Mouse (Mus musculus): ENCODE data around the gene Stxbp4.
A peak's percentile ranks its signal among the peaks of the same experiment; 100 is the strongest.

The Stxbp4 gene

DNA sequence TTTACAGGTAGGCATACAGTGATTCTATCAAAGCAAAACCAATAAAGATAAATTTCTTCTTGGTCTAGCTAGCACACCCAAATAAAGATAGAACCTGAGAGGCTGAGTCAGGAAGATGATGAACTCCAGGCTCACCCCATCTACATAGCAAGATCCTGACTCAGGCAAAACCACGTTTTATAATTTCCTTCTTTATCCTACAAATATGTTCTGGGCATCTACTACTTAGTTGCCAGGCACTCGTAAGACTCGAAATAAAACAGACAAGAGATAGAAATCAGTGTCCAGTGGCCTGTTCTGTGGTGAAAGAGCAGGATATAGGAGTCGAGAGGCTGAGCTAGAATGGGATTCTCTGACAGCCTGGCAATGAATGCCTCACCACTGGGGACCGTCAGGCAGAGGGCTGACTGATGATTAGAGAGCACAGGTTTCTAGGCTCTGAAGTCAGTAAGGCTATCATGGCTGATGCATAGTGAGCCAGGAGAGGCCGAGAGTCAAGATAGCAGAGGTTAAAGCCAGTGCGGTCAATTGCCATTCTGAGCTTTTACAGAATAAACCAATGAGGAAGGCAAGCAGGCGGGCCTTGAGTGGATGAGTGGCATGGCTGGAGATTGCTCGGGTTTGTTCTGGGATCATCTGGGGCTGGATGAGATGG is 12.5 kb upstream of the Stxbp4 start:
- DNase-seq (ENCODE audit: low spot score in 2 of 2), result no peak

DNA sequence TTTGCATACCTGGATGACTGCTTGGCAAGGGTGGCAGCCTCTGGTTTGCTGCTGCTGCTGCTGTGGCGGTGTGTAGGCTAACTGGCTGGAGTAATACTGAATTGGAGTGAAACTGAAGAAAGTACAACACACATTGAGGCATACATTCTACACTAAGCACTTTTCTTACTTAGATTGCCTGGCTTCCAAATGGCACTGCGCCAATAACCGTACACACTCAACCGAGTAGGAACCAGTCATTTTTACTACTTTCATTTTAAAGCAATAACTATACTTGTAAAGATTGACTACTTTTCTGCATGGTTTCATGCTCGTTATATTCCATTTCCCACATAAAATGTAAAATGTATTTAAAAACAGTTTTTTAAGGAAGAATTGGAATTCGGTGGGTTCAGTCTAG is 11.9 kb upstream of the Stxbp4 start:
- DNase-seq (ENCODE audit: low spot score in 2 of 2), result no peak

DNA sequence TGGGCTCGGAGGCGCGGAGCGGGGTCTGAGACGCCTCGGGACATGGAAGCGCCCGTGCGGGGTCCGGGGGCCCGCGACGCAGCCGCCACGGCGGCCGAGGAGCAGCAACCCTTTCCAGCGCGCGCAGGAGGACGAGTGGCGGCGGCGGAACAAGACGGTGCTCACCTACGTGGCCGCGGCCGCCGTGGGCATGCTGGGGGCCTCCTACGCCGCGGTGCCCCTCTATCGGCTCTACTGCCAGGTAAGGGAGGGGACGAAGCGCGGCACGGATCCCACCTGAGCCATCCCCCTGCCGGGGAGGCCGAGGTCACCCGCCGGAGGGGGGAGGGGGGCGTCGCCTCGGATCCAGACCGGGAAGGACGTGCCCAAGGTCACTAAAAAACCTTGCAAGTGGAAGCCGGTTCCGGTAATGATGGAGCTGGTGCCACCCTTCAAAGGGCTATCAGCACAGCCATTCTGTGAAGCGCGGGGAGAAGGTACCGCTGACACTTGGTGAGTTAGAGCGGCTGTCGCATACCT is 487 bp upstream of the Stxbp4 start:
- no peak for DNase-seq (ENCODE audit: low spot score in 2 of 2)

GRCm38 (mm10) chr11:90634661-90635060 is 3.2 kb downstream of the Stxbp4 start:
- DNase-seq (ENCODE audit: low spot score in 2 of 2), result no peak

DNA sequence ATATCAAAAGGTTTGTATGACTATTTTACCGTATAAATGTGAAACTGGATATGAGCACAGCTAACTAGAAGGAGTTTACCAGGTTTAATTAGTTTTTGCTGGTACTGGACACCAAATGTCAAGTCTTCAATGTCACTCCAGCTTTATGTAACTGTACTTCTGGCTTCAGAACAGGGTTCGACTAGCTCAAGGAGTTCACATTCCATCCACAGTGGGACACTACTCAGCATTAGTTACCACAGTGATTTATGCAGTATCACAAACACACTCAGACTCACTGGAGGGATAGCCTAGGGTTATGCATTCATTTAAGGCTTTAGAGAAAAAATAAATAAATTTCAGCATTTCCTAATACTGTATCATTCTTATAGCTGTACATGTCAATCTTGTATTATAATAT is 5.4 kb downstream of the Stxbp4 start:
- DNase-seq (ENCODE audit: low spot score in 2 of 2), result no peak

- no peak for DNase-seq (ENCODE audit: low spot score in 2 of 2)
These were observed 10.1 kb downstream of the Stxbp4 start for GRCm38 (mm10) chr11:90627751-90628150.

DNA sequence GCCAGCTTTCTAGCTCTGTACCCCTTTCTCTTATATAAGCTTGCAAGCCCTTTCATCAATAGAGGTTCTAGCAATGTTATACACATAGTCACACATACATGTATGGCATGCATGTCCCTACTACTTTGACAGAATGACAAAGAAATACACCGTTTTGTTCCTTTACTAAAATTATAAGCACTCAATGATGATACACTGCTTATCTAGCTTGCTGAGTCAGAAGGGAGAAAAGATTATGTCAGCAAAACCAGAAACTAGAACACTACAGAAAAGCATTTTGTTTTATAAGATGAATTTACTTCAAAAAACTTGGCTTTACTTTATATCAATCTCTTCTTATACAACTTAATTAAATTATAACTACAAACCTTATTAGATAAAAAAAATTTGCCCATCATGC is 12.7 kb downstream of the Stxbp4 start:
- no peak for DNase-seq (ENCODE audit: low spot score in 2 of 2)

- peak; percentile 30 to 56 for DNase-seq (ENCODE audit: low spot score in 2 of 2)
These were observed 14.4 kb downstream of the Stxbp4 start for GRCm38 (mm10) chr11:90623477-90623876.

DNA sequence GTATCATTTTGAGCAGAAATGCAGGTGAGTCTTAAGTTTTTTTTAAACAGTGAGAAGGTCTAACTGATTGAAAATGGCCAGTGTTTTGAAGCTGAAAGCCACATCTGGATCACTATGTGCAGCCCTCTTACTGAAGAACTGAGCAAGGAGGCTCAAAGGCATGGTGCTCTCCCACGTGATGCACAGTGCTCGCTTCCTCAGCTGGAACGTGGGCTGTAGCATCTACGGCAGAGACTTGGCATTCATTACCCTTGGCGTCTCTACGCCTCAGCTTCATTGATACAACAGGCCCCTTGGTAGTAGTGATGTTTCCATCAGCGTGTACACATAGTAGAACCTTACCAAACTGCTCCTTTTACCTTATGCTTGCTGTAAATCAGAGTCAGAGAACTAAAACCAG is 15.4 kb downstream of the Stxbp4 start:
- DNase-seq (ENCODE audit: low spot score in 2 of 2), result peak; percentile 7 to 23

GRCm38 (mm10) chr11:90622044-90622443 is 15.8 kb downstream of the Stxbp4 start:
- DNase-seq (ENCODE audit: low spot score in 2 of 2), result no peak

GRCm38 (mm10) chr11:90616431-90616830 is 21.5 kb downstream of the Stxbp4 start:
- no peak for DNase-seq (ENCODE audit: low spot score in 2 of 2)

- DNase-seq (ENCODE audit: low spot score in 2 of 2), result no peak
These were observed 23.1 kb downstream of the Stxbp4 start for GRCm38 (mm10) chr11:90614743-90615142.

- no peak for DNase-seq (ENCODE audit: low spot score in 2 of 2)
These were observed 25.8 kb downstream of the Stxbp4 start for GRCm38 (mm10) chr11:90612118-90612517.

DNA sequence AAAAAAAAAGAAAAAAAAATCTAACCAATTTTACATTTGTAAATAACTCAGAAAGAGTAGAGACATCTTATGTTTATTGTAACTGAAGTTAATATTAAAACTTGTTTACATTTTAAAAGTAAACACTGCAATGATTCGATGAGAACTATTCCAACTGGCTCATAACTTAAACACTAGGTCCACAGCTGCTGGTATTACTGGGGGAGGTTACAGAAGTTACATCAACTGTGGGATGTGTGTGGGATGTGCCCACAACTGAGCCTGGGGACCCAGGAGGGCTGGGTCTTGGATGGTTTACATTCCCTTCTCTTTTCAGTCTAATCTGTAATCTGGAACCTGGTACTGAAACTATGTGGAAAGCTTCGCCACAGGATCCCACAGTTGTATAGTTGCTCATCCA is 34.8 kb downstream of the Stxbp4 start:
- DNase-seq (ENCODE audit: low spot score in 2 of 2), result no peak

- no peak for DNase-seq (ENCODE audit: low spot score in 2 of 2)
These were observed 42.1 kb downstream of the Stxbp4 start for GRCm38 (mm10) chr11:90595826-90596225.

DNA sequence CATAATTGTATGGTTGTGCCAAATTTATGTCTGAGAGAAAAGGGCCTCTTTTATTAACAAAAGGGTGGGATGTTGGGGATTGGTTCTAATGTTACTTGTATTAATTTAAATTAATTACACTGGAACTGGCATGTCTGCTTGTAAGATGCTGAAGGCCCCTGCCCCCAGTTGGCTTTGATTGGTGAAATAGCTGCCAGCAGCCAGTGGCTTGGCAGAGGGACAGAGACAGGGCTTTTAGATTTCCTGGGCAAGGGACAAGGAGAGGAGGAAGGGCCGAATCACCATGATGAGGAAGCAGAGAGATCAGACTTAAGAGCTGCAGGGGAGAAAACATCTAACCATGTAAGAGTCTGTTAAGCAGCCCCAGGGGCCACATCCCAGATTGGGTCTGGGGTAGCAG is 46.9 kb downstream of the Stxbp4 start:
- peak in 1 of 2 experiments; percentile 20 for DNase-seq (ENCODE audit: low spot score in 2 of 2)

- no peak for DNase-seq (ENCODE audit: low spot score in 2 of 2)
These were observed 51.7 kb downstream of the Stxbp4 start for GRCm38 (mm10) chr11:90586203-90586602.

- no peak for DNase-seq (ENCODE audit: low spot score in 2 of 2)
These were observed 52.1 kb downstream of the Stxbp4 start for GRCm38 (mm10) chr11:90585754-90586153.

DNA sequence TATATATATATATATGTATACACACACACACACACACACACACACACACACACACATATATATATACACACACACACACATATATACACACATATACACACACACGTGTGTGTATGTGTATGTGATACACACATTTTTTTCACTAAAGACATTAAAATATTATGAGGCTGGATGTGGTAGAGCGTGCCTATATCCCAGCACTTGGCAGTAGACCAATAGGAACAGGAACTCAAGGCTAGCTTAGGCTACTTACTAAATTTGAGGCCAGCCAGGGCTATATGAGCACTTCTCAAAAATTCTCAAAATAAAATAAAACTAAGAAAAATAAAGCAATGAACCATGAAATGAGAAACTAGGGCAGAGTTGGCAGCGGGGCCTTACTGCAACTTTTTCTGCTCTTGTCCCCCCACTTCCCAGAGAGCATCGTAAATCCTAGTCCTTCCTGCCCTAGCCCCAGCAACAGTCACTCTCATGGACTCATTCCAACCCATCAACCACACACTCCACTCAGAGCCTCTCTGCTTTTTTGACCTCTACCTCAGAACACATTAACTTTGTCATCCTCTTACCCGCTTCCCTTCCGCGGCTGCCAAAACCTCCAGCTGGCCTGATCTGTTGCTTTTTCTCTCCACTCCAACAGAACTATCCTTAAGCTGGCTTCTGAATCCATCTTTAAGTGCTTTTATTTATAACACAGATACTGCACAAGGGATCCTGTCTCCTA is 60.7 kb downstream of the Stxbp4 start:
- no peak for DNase-seq (ENCODE audit: low spot score in 2 of 2)

DNA sequence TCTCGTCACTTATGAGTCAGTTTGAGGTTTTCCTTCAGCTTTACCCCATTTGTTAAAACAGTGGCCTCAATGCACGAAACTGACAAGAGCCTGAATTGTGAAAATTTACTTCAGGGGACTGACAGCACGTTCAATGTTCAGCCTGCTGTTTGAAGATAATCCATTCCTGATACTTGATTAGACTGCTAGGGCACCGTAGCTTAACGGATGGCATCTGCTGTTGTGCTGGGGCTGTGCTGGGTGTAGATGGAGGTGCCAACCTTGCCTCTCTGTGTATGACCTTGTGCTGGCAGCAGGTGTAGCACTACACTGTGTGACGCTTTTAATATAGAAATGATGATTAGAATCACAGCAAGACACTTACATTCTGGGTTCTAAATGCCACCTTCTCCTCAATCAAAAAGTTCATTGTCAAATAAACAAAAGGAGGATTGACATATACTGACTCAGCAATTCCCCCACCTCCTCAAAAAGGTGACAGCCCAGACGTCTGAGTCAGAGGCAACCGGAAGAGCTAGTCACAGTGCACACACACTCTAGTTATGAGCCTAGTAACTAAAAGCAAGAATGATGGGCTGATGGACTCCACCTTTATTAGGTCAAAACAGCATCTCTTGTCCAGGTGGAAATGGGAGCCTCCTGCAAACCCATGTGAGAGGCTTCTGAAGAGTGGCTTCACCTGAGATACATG is 61.5 kb downstream of the Stxbp4 start:
- DNase-seq (ENCODE audit: low spot score in 2 of 2), result no peak

DNA sequence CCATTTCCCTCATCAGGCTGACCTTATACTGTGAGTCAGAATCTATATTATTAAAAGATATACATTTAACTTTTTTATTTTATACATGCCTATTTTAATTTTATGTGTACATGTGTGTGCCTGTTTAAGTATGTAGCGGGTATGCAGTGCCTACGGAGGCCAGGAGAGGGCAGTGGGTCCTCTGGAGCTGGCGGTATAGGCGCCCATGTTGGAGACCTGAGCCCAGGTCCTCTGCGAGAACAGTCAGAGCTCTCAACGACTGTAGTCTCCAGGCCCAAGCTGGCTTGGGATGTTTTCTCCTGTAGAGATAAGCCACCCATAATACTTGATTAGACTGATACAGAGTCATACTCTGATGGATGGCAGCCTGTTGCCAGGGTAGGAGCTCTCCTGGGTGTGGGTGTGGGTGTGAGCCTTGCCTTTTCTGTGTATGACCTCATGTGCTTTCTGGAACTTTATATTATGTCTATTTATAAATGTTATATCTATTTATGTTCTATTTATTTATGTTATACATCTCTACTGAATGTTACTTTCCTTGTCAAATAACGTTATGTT is 62.3 kb downstream of the Stxbp4 start:
- DNase-seq (ENCODE audit: low spot score in 2 of 2), result no peak

GRCm38 (mm10) chr11:90570646-90571259 is 67.1 kb downstream of the Stxbp4 start:
- DNase-seq (ENCODE audit: low spot score in 2 of 2), result no peak

All from frontal cortex, postnatal 36 days (tissue).